Mouse (Mus musculus) intestine, postnatal 0 days (tissue): Measurements from ENCODE around the gene Armt1. TPM values are rescaled to one million over a fixed set of nuclear protein-coding genes. Genes with fewer than 3 reads are reported as not detected.

Source experiments
- ATAC-seq: fragments of 200-750 bp; cut with Nextera tagmentation; 2 replicates; pipeline ENCODE4 v1.8.0; 2017; ENCODE audit warnings: mild to moderate bottlenecking, moderate TSS enrichment, moderate library complexity
- H3K27ac ChIP-seq: fragments of 300-500 bp; sonication (generic); 2 replicates; pipeline ENCODE4 v1.5.1; 2014; ENCODE audit warnings: mild to moderate bottlenecking, low read depth, low read length, moderate library complexity
- H3K27me3 ChIP-seq: fragments of 300-500 bp; sonication (generic); replicated peaks from 2 replicates; pipeline ENCODE4 v1.6.1; 2014; ENCODE audit warnings: low read length, mixed read lengths; ENCODE audit not compliant: control insufficient read depth, insufficient read depth
- H3K36me3 ChIP-seq: fragments of 300-500 bp; sonication (generic); 2 replicates; pipeline ENCODE4 v1.6.1; 2014; ENCODE audit warnings: mild to moderate bottlenecking, moderate library complexity; ENCODE audit not compliant: control insufficient read depth, insufficient read depth
- H3K4me1 ChIP-seq: fragments of 300-500 bp; sonication (generic); replicated peaks from 2 replicates; pipeline ENCODE4 v1.6.1; 2014; ENCODE audit warnings: antibody characterized with exemption, low read length, mixed read lengths; ENCODE audit not compliant: control insufficient read depth, insufficient read depth
- H3K4me2 ChIP-seq: fragments of 300-500 bp; sonication (generic); replicated peaks from 2 replicates; pipeline ENCODE4 v1.6.1; 2014; ENCODE audit warnings: low read depth, mild to moderate bottlenecking, moderate library complexity
- H3K4me3 ChIP-seq: fragments of 300-500 bp; sonication (generic); 2 replicates; pipeline ENCODE4 v1.5.1; 2014; ENCODE audit warnings: low read depth, low read length
- H3K9ac ChIP-seq: fragments of 300-500 bp; sonication (generic); 2 replicates; pipeline ENCODE4 v1.6.1; 2014; ENCODE audit warnings: mild to moderate bottlenecking, low read depth, low read length
- H3K9me3 ChIP-seq: fragments of 300-500 bp; sonication (generic); 2 replicates; pipeline ENCODE4 v1.6.1; 2016; ENCODE audit warnings: mixed run types; ENCODE audit not compliant: control insufficient read depth
- CTCF ChIP-seq: sonication (generic); IDR thresholded peaks from 2 replicates; pipeline ENCODE4 v1.5.1; 2016; ENCODE audit warnings: low read depth, mild to moderate bottlenecking, control low read depth, antibody characterized with exemption, moderate library complexity
- WGBS: fragments of 180-500 bp; shearing (Covaris S2); extraction: QIAGEN DNeasy Blood & Tissue Kit; methylation state at CpG from one replicate; pipeline ENCODE4 v1.1.7; 2014; 5-methylcytosine and 5-hydroxymethylcytosine counted together
- polyA plus RNA-seq: library from polyadenylated mRNA; unstranded; fragments of >200 nt; fragmentation: Nextera tagmentation; extraction: Ambion mirVana; gene quantifications from 2 replicates; pipeline ENCODE4 v1.2.1, GENCODE M21; 2015

The Armt1 gene
- polyA plus RNA-seq, 1 experiment from 2014 or later = 9.5 TPM

DNA sequence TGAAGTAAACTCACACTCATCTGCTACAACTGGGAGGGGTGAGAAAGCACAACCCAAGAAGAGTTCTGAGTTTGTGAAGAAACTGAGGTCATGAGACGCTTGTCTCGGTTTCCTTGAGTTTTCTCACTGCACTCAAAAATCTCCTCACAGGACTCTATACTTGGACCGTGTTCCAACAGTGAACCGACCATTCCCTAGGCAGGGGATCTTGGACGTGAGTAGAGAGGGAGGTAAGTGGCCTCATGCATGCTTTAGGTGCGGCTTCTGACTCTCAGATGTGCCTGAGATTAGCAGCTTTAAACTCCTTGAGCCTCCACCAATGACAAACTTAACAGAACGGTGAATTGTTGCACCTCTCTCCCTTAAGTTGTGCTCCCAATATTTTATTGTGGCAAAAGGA lies 33.5 kb downstream of the Armt1 start:
- Histone ChIP-seq H3K9ac (no peak overlapping the region), H3K27me3 (no peaks in the 10 kb centered on the region), H3K4me1 (no peaks in the 10 kb centered on the region), H3K36me3 (no peaks in the 10 kb centered on the region), H3K9me3 (no peaks in the 10 kb centered on the region), H3K4me2 (no peak overlapping the region), H3K27ac (no peak overlapping the region), H3K4me3 (no peak overlapping the region)
- no peak for TF ChIP-seq CTCF
- no peak for ATAC-seq
- 69% methylated on average over 7 of the region's 7 CpGs for WGBS

- no peak for TF ChIP-seq CTCF
- no peaks in the 10 kb centered on the region for H3K9me3 ChIP-seq
- no peaks in the 10 kb centered on the region for H3K4me1 ChIP-seq
- no peak for ATAC-seq
- WGBS = 69% methylated on average over 3 of the region's 3 CpGs
- H3K9ac ChIP-seq = no peak overlapping the region
- no peaks in the 10 kb centered on the region for H3K36me3 ChIP-seq
- no peak overlapping the region for H3K27ac ChIP-seq
- H3K4me2 ChIP-seq = no peak overlapping the region
- no peak overlapping the region for H3K4me3 ChIP-seq
- H3K27me3 ChIP-seq = no peaks in the 10 kb centered on the region
Observed at GRCm38 (mm10) chr10:4469406-4469805, 37.1 kb downstream of the Armt1 start.

DNA sequence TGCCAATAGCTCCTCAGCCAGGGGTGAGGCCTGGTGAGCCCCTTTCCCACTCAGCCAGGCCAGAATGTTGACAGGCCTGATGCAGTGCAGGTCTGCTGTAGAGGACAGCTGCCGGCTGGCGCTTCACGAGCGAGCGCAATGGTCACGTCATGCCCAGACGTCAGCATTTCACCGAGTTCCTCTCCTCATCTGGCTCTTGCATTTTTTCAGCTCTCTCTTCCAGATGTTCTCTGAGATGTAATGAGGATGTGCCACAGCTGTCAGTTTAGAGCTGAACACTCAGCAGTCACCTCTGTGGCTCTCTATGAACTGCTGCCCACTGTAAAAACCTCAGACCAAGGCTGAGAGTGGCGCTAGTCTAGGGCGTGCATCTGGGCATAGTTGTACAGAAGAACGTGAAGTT lies 41.3 kb downstream of the Armt1 start:
- H3K9ac ChIP-seq = no peak overlapping the region
- WGBS = 70% methylated on average over 11 of the region's 11 CpGs
- H3K9me3 ChIP-seq = no peaks in the 10 kb centered on the region
- H3K4me2 ChIP-seq = no peak overlapping the region; the same call in 1 of the 2 replicates
- H3K27ac ChIP-seq = no peak overlapping the region
- no peaks in the 10 kb centered on the region; the same call in 1 of the 2 replicates for H3K4me1 ChIP-seq
- H3K4me3 ChIP-seq = no peak overlapping the region
- ATAC-seq = no peak
- no peaks in the 10 kb centered on the region for H3K36me3 ChIP-seq
- no peak for TF ChIP-seq CTCF
- H3K27me3 ChIP-seq = no peaks in the 10 kb centered on the region

DNA sequence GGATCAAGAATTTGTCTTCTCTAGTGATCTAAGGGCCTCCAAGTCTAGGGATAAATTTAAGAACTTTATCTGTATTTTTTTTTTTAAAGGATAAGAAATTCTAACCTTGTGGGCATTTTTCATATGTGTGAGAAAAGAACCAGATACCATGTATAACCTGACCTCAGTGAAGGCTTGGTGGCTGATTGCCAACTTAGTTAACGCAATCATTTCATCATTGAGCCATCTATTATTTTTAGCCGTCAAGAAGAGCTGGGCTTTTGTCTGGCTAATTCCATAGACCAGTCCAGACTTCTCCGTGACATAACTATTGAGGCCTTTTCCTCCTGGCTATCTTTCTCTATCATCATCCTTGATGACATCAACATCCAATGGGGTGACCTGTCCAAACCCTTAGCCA lies 43.2 kb downstream of the Armt1 start:
- no peak overlapping the region for H3K4me3 ChIP-seq
- H3K9ac ChIP-seq = no peak overlapping the region
- H3K9me3 ChIP-seq = no peaks in the 10 kb centered on the region
- TF ChIP-seq CTCF = no peak
- no peak overlapping the region for H3K4me2 ChIP-seq
- ATAC-seq = no peak
- H3K27ac ChIP-seq = no peak overlapping the region
- no peaks in the 10 kb centered on the region for H3K27me3 ChIP-seq
- no peaks in the 10 kb centered on the region; the same call in 1 of the 2 replicates for H3K4me1 ChIP-seq
- WGBS = 79% methylated on average over 3 of the region's 3 CpGs
- no peaks in the 10 kb centered on the region for H3K36me3 ChIP-seq

GRCm38 (mm10) chr10:4476604-4477003 lies 44.3 kb downstream of the Armt1 start:
- ATAC-seq = peak; percentile 94
- Histone ChIP-seq H3K27me3 (no peaks in the 10 kb centered on the region), H3K27ac (peak overlapping the region; percentile 66), H3K4me1 (no peaks in the 10 kb centered on the region; the same call in 1 of the 2 replicates), H3K4me2 (no peak overlapping the region), H3K9me3 (no peaks in the 10 kb centered on the region), H3K36me3 (no peaks in the 10 kb centered on the region), H3K9ac (no peak overlapping the region), H3K4me3 (no peak overlapping the region)
- WGBS = 47% methylated on average over 5 of the region's 5 CpGs
- no peak for TF ChIP-seq CTCF

DNA sequence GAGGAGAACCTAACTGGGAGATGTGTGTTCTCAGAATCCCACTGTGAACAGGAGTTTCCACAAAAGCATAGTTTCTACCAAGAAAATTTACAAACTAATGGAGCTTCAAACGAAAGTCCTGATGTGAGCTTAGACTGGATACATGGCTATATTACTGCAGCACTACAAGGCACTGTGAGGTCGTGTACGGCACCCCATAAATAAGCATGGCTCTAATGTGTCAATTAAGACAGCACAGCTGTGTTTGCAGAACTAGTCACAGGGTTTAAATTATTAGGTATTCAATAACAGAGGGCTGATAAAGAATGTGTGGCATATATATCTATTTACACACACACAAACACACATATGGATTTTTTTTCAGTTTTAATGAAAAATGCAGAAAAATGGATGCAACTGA lies 48.7 kb downstream of the Armt1 start:
- Histone ChIP-seq H3K9me3 (no peaks in the 10 kb centered on the region), H3K4me2 (no peak overlapping the region), H3K27ac (no peak overlapping the region), H3K27me3 (no peaks in the 10 kb centered on the region), H3K4me1 (no peaks in the 10 kb centered on the region; the same call in 1 of the 2 replicates), H3K9ac (no peak overlapping the region), H3K4me3 (no peak overlapping the region), H3K36me3 (no peaks in the 10 kb centered on the region)
- TF ChIP-seq CTCF = no peak
- 68% methylated on average over 3 of the region's 3 CpGs for WGBS
- ATAC-seq = no peak

DNA sequence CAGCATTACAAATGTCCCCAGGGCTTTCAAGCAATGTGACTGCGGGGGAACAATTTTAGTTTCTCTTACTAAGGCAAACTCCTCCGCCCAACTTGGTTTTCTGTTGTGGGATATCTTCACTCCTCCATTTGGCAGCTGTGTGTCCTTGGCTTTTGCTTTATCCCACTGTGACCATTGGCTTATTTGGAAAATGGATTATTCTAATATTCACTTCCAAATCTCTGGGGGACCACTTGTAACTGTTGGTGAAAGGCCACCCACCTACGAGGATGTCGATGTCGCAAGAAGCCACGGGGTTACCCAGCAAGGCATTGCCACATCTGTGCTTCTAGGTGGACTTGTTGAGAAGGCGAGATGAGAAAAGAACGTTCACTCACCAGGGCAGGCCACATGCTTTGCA lies 49.4 kb downstream of the Armt1 start:
- no peak for TF ChIP-seq CTCF
- no peak for ATAC-seq
- no peak overlapping the region for H3K4me2 ChIP-seq

More for the DNA sequence above, 49.4 kb downstream of the Armt1 start:
- no peaks in the 10 kb centered on the region for H3K9me3 ChIP-seq
- 72% methylated on average over 8 of the region's 8 CpGs for whole genome bisulfite sequencing
- H3K4me1 ChIP-seq = no peaks in the 10 kb centered on the region
- no peaks in the 10 kb centered on the region for H3K36me3 ChIP-seq
- no peaks in the 10 kb centered on the region for H3K27me3 ChIP-seq
- H3K4me3 ChIP-seq = no peak overlapping the region
- no peak overlapping the region for H3K9ac ChIP-seq
- no peak overlapping the region for H3K27ac ChIP-seq
